Mouse (Mus musculus): ENCODE results near the gene Amer3.
"Not testable (repeated sequence)": the region's sequence is repeated elsewhere in the genome, so short reads cannot be mapped to it uniquely, and the experiment has no call there.

Gene Amer3

GRCm38 (mm10) chr1:34578851-34579781 is at the start of gene Amer3:
TSS of gene Amer3 (plus strand) at chr1:34579657.
- peak; percentile 70 for DNase-seq

- not testable (repeated sequence) for DNase-seq
Measured at GRCm38 (mm10) chr1:34534574-34534973, 44.9 kb upstream of the Amer3 start.

DNA sequence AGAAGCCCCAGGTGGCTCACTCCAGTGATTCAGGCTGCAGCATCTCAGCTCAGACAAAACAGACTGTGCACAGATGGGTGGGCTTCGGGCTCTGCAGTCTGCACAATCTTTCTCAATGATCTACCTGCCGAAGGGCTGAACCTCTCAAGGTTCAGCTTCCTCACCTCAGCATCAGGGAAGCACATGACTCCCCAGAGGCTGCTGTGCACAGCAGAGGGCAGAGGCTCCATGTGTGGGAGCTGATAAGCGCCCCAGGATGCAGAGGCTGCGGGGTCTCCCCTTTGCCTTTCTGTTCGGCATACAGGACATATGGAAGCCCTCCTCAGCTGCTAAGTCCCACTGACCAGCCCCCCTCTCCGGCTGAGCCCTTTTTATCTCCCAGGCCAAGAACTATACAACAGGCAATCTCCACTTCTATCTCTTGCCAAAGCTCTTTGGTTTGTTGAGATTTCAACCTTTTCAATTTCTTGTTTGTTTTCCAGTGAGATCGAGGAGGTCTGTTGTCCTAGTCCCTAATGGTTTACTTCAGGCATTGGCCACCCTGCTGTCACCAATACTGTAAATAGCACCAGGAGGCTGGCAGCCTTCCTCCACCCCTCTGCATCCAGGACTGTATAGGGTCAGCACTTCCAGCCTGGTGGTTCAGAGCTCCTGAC is 44.3 kb upstream of the Amer3 start, which contains the start of gene Cfc1:
Gene Cfc1 (plus strand): TSS at position 606 of the 656 bp plus-strand sequence.
- DNase-seq: not testable (repeated sequence)

GRCm38 (mm10) chr1:34536291-34536766 is 43.1 kb upstream of the Amer3 start:
- DNase-seq: no peak

- peak; percentile 34 for DNase-seq
Measured at GRCm38 (mm10) chr1:34536767-34537485, 42.5 kb upstream of the Amer3 start.

DNA sequence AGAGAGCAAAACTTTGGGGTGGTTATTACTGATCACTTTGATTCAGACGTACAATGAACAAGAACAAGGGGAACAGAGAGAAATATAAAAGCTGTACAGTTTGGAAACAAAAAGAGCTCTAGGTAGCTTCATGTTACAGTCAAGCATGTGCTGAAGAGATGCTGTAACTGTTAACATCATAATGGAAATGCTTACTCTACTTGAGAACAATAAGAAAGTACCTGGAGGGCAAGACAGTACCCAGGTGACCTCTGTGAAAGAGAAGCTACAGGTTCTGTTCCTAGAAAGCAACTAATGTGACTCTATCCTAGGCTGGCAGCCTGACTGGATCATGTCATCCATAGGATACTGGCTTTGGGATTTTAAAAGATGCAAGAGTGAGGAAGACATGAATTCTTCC is 32.4 kb upstream of the Amer3 start:
- no peak for DNase-seq

DNA sequence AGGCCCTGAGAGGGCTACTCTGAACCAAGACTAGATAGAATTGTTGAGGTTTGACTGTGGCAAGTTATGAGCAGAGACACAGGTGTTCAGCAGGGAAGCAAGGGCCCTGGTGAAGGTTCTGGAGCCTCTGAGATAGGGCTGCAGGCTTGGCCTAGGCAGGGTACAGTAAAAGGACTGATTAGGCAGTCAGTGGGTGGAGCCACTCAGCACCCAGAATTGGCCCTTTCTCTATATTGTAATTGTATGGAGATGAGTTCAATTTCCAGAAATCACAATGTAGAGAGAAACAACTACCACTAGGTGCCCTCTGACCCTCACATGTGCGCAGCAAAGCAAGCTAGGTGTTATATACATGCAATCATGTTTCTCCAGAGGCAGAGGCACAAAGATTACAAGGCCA is 25.8 kb upstream of the Amer3 start:
- DNase-seq: no peak

- DNase-seq: no peak
Measured at GRCm38 (mm10) chr1:34554275-34554674, 25.2 kb upstream of the Amer3 start.

DNA sequence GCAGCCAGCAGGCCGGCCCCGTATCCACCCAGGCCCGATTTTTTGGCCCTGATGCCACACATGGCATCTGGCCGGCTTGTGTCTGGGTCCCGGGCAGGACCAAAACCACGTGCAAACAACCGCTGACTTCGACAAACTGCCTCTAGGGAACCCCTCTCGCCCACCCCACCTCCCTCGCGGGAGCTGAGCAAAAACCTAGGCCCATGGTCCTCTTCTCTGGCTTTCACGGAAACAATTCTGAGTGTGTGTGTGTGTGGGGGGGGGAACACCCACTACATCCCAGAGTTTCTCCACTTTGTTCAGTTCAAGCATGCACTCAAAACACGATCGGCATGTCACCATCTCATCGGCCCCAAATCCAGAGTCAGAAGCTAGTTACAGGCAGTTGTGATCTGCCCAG is 18.6 kb upstream of the Amer3 start, which contains the start of gene Prss40:
Gene Prss40 (minus strand): TSS at position 101 of the 400 bp plus-strand sequence.
- DNase-seq: no peak

DNA sequence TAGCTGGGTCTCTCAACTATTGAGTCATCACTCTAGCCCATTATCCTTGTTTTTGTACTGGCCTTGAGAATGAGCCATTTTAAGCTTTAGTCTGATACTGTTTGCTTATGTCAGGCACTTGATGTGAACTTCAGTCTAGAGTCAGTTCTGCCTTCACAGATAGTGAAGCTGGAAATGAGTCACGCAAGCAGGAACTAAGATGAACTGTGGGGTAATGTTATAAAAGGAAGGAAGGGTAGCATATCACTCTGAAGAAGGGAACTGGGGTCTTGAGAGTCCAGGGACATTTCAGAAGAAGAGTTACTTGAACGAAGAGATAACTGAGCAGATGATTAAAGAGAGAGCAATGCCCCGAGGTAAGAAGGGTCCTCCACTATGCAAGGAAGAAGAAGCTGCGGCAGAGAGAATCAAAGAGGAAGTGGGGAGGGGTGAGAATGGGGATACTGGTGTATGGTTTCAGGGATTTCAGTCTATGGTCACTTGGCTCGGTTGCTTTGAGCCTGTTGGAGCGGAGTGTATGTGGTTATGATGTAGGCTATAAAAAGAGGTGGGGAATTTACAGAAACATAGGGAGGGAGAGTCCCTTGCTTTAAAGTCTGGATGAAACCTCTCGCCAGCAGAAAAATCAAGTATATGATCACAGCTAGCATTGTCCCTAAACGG is 14.9 kb upstream of the Amer3 start:
- DNase-seq: no peak

GRCm38 (mm10) chr1:34568120-34568519 is 11.3 kb upstream of the Amer3 start:
- DNase-seq: no peak

GRCm38 (mm10) chr1:34569876-34570275 is 9.6 kb upstream of the Amer3 start:
- DNase-seq: no peak

- no peak for DNase-seq
Measured at GRCm38 (mm10) chr1:34571431-34571830, 8.0 kb upstream of the Amer3 start.

DNA sequence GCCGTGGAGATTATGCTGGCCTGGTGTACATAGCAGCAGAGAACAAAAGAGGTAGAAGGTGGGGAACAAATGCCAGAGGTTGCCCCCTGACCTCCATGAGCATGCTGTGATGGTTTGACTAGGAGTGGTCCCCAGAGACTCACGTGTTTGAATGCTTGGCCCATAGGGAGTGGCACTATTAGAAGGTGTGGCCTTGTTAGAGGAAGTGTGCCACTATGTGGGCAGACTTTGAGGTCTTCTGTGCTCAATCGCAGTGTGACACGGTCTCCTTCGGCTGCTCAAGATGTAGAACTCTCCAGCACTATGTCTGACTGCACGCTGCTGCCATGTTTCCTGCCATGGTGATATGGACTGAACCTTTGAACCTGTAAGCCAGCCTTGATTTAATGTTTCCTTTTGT is 6.2 kb upstream of the Amer3 start:
- DNase-seq: no peak

DNA sequence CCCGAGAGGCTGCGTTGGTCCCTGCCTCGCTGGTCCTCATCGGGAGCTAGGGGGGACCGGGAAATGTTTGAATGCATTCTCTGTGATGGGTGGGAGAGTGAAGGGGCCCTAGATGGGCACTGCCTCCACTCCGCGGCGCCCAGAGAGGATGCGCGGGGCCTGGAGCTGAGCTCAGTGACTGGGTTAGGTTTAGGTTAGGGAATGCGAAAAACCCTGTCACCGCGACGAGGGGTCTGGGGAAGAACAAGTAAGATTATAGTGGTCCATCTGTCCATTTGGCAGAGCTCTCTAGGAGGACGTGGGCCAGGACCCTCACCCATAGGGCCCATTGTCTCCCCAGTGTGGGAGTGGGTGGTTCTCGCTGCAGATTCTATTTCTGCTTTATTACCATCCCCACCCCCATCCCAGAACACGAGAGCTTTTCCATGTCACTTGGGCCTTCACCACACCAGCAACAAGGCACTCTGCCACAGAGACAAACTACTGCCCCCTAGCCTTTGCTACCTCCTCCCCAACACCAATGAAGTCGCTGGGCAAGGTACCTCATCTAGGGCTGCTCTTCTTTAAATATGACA is 412 bp downstream of the Amer3 start:
- no peak for DNase-seq

DNA sequence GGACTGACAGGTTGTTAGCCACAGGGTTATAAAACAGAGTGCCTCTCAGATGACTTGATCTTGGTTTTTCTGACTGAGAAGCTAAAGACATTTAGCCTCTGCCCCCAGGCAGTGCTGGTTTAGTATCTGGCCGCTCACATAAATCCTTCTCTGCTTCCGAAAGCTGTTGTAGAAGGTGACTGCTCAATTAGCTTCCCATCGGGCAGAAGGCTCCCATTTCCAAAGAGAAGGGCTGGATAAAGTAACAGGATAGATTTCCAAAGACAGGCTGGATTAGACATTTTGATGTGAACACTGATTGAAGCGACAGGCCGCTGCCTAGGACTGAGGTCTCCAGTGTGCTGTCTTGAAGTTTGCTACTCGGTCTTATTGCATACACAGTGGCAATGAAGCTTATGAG is 2.8 kb downstream of the Amer3 start:
- no peak for DNase-seq

DNA sequence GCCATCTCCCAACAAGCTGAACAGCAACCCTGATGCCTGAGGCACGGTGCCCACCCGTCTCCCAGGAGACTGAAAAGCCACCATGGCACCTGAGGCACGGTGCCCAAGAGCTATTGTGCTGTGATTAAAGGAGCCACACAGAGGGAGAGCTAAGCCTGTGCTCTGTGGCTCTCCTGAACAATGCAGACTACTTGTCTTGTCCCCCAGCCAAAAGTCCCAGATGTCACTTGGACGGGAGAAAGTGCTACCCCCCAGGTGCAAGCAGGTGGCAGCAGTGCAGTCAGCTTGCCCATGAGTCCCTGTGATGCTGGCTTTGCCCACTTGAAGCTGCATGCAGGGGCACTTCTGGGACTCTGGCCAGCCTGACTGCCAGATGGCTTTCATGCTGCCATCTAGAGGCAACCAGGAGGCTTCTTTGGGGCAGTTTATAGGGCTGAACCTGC is 4.4 kb downstream of the Amer3 start:
- DNase-seq: no peak

GRCm38 (mm10) chr1:34584736-34585135 is 5.3 kb downstream of the Amer3 start:
- no peak for DNase-seq

DNA sequence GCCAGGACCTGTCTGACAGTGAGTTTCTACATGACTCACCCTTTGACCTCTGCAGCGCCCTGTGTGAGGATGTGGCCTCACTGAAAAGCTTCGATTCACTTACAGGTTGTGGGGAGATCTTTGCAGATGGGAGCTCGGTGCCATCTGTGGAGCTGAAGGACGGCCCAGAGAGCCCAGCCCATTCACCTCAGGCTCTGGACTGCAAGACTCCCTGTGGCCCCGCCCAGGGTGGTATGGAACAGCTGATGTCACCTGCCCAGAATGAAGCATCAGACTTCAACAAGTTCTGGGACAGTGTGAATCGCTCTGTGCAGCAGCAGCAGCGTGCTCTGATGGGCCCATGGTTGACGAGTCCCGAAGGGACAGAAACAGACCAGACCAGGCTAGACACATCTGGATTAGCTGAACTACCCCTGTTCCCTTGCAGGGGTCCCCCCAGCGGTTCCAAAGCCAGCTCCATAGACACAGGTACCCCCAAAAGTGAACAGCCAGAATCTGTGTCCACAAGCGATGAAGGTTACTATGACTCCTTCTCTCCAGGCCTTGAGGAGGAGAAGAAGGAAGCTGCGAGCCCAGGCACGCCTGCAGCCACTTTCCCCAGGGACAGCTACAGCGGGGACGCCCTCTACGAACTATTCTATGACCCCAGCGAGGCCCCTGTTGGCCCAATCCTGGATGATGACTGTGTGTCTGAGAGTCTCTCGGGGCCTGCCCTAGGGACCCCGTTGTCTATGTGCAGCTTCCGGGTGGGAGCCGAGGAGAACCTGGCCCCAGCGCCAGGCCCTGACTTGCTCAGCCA is 8.0 kb downstream of the Amer3 start:
- no peak for DNase-seq

DNA sequence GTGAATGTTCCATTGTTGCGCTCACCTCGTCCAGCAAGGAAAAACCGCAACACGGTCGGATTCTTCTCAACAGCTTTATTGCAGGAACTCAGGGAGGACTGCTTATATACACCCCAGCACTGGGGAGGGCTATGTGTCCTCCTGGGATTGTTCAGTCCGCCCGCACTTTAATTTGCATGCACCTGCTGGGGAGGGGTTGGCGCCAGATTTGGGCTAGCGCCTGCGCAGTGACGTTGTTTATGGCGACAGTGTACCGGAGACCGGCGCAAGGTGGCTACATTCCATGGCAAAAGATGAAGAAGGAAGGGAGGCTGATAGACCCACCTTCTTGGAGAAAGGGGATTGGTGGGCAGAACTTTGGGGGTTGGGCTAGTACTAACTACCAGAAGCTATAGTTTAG is 20.5 kb downstream of the Amer3 start:
- no peak for DNase-seq

DNA sequence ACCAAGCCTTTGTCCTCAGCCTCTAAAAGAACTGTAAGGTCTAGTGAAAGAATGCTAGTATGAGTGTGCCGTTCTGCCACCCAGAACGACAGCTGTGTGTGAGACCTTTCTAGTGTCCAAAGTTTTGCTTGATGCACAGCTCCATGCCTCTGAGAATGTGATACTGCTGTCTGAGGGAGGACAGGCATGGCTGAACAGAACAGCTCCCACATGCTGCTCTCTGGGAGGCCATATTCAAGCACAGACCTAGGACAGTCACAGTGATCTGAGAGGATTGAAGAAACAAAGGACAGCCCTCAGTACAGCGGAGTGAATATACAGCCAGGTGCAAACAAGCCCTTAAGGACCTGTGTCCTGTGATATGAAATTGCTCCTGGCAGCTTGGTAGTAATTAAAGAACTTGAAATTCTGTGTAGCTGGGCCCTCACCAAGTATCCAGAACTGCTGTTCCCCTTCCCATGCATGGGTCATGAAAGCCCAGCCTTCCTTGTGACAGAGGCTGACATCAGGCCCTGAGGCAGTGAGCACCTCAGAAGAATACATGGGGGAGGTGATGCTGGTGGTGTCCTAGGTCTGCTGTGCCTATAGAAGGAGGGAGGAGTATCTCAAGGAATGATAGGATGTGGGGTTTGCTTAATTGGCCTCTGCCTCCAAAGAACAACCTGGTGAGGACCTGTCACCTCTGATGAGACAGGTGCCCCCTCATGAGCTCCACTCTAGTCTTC is 22.0 kb downstream of the Amer3 start:
- DNase-seq: no peak

Data from lung, postnatal 14 days (tissue).